Comparison of ENCODE assay signal across 9 mouse cellular contexts in genomic region chr1:74791249-74791648, GRCm38 (mm10). TPM values are rescaled to one million over a fixed set of nuclear protein-coding genes. Genes with fewer than 3 reads are reported as not detected.
A peak's percentile ranks its signal among the peaks of the same experiment; 100 is the strongest.
DNase-seq lines count a peak whose midpoint lies in the region; ATAC-seq and TF ChIP-seq lines count a peak whose summit lies in the region.
"Had no signal": no experiment of that assay in that cellular context is flagged by ENCODE, and none has a peak within 500 bp of the region (broad histone marks: within the 10 kb centered on the region; RNA-seq: fewer than 3 reads in every experiment).

Gene Wnt10a (plus strand): TSS chr1:74791516.

- no peak within 1 kb of the TSS for H3K27ac ChIP-seq in layer of hippocampus, adult 2 months
- no peak within 1 kb of the TSS for H3K27ac ChIP-seq in embryonic facial prominence, embryonic 12.5 days
- H3K27ac ChIP-seq in intestine, postnatal 0 days (ENCODE audit: low read depth, low read length): no peak within 1 kb of the TSS

- peaks cover 57% of the 10 kb centered on the region for H3K4me1 ChIP-seq in embryonic facial prominence, embryonic 12.5 days
- H3K4me1 ChIP-seq in intestine, postnatal 0 days (replicated peaks; ENCODE audit: control insufficient read depth, insufficient read depth, low read length): no peaks in the 10 kb centered on the region

- H3K79me2 ChIP-seq in myocyte (ENCODE audit: control insufficient read depth, insufficient read depth): peaks cover 5% of the 10 kb centered on the region

- no peak for ATAC-seq in embryonic facial prominence, embryonic 12.5 days (ENCODE audit: insufficient number of reproducible peaks, insufficient read depth, low FRiP score, low TSS enrichment)
- 0 out of 2 replicates have a peak, but pooled peaks have one; percentile 14 for ATAC-seq in intestine, postnatal 0 days
- no peak for ATAC-seq in CD4-positive, CD25-positive, alpha-beta regulatory T cell, adult 4 months
- no peak for ATAC-seq in frontal cortex, adult (ENCODE audit: low TSS enrichment)
- ATAC-seq: Patski had no signal

- TF ChIP-seq POLR2A in myocyte (IDR thresholded peaks at IDR 0.05; ENCODE audit: insufficient read length, low read depth): no peak

- H3K27me3 ChIP-seq in embryonic facial prominence, embryonic 12.5 days: peaks cover 100% of the 10 kb centered on the region
- H3K27me3 ChIP-seq in intestine, postnatal 0 days (replicated peaks; ENCODE audit: control insufficient read depth, insufficient read depth, low read length): peaks cover 95% of the 10 kb centered on the region
- no peaks in the 10 kb centered on the region for H3K27me3 ChIP-seq in myocyte (ENCODE audit: control insufficient read depth, insufficient read depth, insufficient read length)

- H3K36me3 ChIP-seq in embryonic facial prominence, embryonic 12.5 days: no peaks in the 10 kb centered on the region
- no peaks in the 10 kb centered on the region for H3K36me3 ChIP-seq in intestine, postnatal 0 days (ENCODE audit: control insufficient read depth, insufficient read depth)
- no peaks in the 10 kb centered on the region for H3K36me3 ChIP-seq in myocyte (ENCODE audit: control insufficient read depth, insufficient read depth)

- peak within 1 kb of the TSS; percentile 70 for H3ac ChIP-seq in myocyte (ENCODE audit: control insufficient read depth, insufficient read length)

- no peak for DNase-seq in layer of hippocampus, adult 2 months (ENCODE audit: low spot score in 2 of 2)
- DNase-seq in layer of hippocampus, postnatal 36 days: no peak
- no peak for DNase-seq in frontal cortex, postnatal 36 days (ENCODE audit: low spot score in 2 of 2)

- peak within 1 kb of the TSS; percentile 52 for H3K9ac ChIP-seq in embryonic facial prominence, embryonic 12.5 days
- H3K9ac ChIP-seq in intestine, postnatal 0 days (ENCODE audit: low read depth, low read length): no peak within 1 kb of the TSS

- H3K4me3 ChIP-seq in layer of hippocampus, adult 2 months: peak within 1 kb of the TSS; percentile 38
- peak within 1 kb of the TSS; percentile 32 for H3K4me3 ChIP-seq in embryonic facial prominence, embryonic 12.5 days
- peak within 1 kb of the TSS; percentile 24 for H3K4me3 ChIP-seq in intestine, postnatal 0 days (ENCODE audit: low read depth, low read length)
- peak within 1 kb of the TSS; percentile 27 for H3K4me3 ChIP-seq in myocyte

- peak within 1 kb of the TSS; percentile 60 for H3K4me2 ChIP-seq in embryonic facial prominence, embryonic 12.5 days (replicated peaks)
- peak within 1 kb of the TSS; percentile 56 for H3K4me2 ChIP-seq in intestine, postnatal 0 days (replicated peaks; ENCODE audit: low read depth)
- peak within 1 kb of the TSS; percentile 77 for H3K4me2 ChIP-seq in myocyte (ENCODE audit: low read depth)

- TF ChIP-seq CTCF in layer of hippocampus, adult 2 months (conservative IDR thresholded peaks at IDR 0.05): no peak
- no peak for TF ChIP-seq CTCF in intestine, postnatal 0 days (IDR thresholded peaks at IDR 0.05; ENCODE audit: low read depth)

- no peaks in the 10 kb centered on the region for H3K9me3 ChIP-seq in embryonic facial prominence, embryonic 12.5 days
- no peaks in the 10 kb centered on the region for H3K9me3 ChIP-seq in intestine, postnatal 0 days (ENCODE audit: control insufficient read depth)

- WGBS in embryonic facial prominence, embryonic 12.5 days: 1% methylated on average over 11 of the region's 11 CpGs
- 5% methylated on average over 11 of the region's 11 CpGs for WGBS in intestine, postnatal 0 days

TF ChIP-seq in myocyte, 11 proteins besides CTCF, POLR2A, EP300 and RAD21:
- no peak for TF ChIP-seq SRF (IDR thresholded peaks at IDR 0.05; ENCODE audit: control insufficient read depth, insufficient read length, low read depth)
- no peak for TF ChIP-seq POLR2AphosphoS2 (IDR thresholded peaks at IDR 0.05; ENCODE audit: insufficient read length, low read depth)
- no peak for TF ChIP-seq TCF3 (IDR thresholded peaks at IDR 0.05; ENCODE audit: insufficient read length, low read depth)
- TF ChIP-seq MYOD1 (IDR thresholded peaks at IDR 0.05; ENCODE audit: control insufficient read depth in 1 of 3, insufficient read length in 2 of 3, low read depth in 2 of 3): peak in 1 of 3 experiments; percentile 56
- peak in 1 of 3 experiments; percentile 52 for TF ChIP-seq MYOG (IDR thresholded peaks at IDR 0.05; ENCODE audit: control insufficient read depth in 1 of 3, insufficient read depth in 1 of 3, insufficient read length in 2 of 3, low read depth in 2 of 3)
- no peak for TF ChIP-seq REST (IDR thresholded peaks at IDR 0.05; ENCODE audit: insufficient read depth, insufficient read length)
- no peak for TF ChIP-seq MAX (IDR thresholded peaks at IDR 0.05; ENCODE audit: low read depth)

RNA-seq across cellular contexts. Expression of gene Wnt10a, which starts in this region (rescaled TPM):
- 1 to 10 TPM; 2.5 to 3.3 TPM for total RNA-seq in layer of hippocampus, adult 2 months (2021)
- 1 to 10 TPM; 1.8 to 2.6 TPM for total RNA-seq in layer of hippocampus, postnatal 36 days (2021)
- 3.1 and 3.5 TPM in 2 replicates for polyA plus RNA-seq in embryonic facial prominence, embryonic 12.5 days (2016; fragmentation: Nextera tagmentation; extraction: Ambion mirVana)
- polyA plus RNA-seq in intestine, postnatal 0 days (2015; fragmentation: Nextera tagmentation; extraction: Ambion mirVana): not detected in 2 replicates
- 44.0 TPM for polyA plus RNA-seq in myocyte (2012; fragmentation: generic; extraction: Trizol)
- under 1 TPM; 0.13 to 0.48 TPM for polyA plus RNA-seq in CD4-positive, CD25-positive, alpha-beta regulatory T cell, adult 4 months (2017; shearing (Covaris generic))
- polyA plus RNA-seq: Patski had no signal

Comparison
In these comparisons a context has a peak if more than half of its experiments do, and no peak if none do; other contexts are left out.
1. Peak in ATAC-seq, H3K4me3 ChIP-seq and H3K4me2 ChIP-seq in intestine, postnatal 0 days; RNA of the gene not detected or under 1 TPM.